Mouse (Mus musculus) 416B (cell line): ENCODE data around the gene Nrgn.

Source experiments
- DNase-seq: peaks from one replicate; pipeline ENCODE4 v3.0.0; 2011; ENCODE audit warnings: low read depth

The Nrgn gene

GRCm38 (mm10) chr9:37552536-37553293, at the start of gene Nrgn:
Gene Nrgn, minus strand, starts transcription at chr9:37552904.
- peak; percentile 91 for DNase-seq

GRCm38 (mm10) chr9:37600538-37601205, 48.0 kb upstream of the Nrgn start:
- DNase-seq: no peak

GRCm38 (mm10) chr9:37598637-37599036, 45.9 kb upstream of the Nrgn start:
- DNase-seq: peak; percentile 73

- peak; percentile 37 for DNase-seq
Observed at GRCm38 (mm10) chr9:37595570-37595969, 42.9 kb upstream of the Nrgn start.

- DNase-seq: no peak
Observed at GRCm38 (mm10) chr9:37593690-37594089, 41.0 kb upstream of the Nrgn start.

- peak; percentile 51 for DNase-seq
Observed at GRCm38 (mm10) chr9:37592633-37593032, 39.9 kb upstream of the Nrgn start.

- no peak for DNase-seq
Observed at GRCm38 (mm10) chr9:37592025-37592424, 39.3 kb upstream of the Nrgn start.

- DNase-seq: no peak
Observed at GRCm38 (mm10) chr9:37590381-37590780, 37.7 kb upstream of the Nrgn start.

GRCm38 (mm10) chr9:37586718-37587117, 34.0 kb upstream of the Nrgn start:
- DNase-seq: no peak

- no peak for DNase-seq
Observed at GRCm38 (mm10) chr9:37583594-37583993, 30.9 kb upstream of the Nrgn start.

- peak; percentile 49 for DNase-seq
Observed at GRCm38 (mm10) chr9:37576436-37576930, 23.8 kb upstream of the Nrgn start.

GRCm38 (mm10) chr9:37572204-37572876, 19.6 kb upstream of the Nrgn start:
- peak; percentile 42 for DNase-seq

GRCm38 (mm10) chr9:37569231-37569835, 16.6 kb upstream of the Nrgn start:
- peak; percentile 51 for DNase-seq

- no peak for DNase-seq
Observed at GRCm38 (mm10) chr9:37568605-37569214, 16.0 kb upstream of the Nrgn start.

- DNase-seq: peak; percentile 69
Observed at GRCm38 (mm10) chr9:37567892-37568604, 15.3 kb upstream of the Nrgn start.

GRCm38 (mm10) chr9:37567454-37567853, 14.8 kb upstream of the Nrgn start:
- DNase-seq: no peak

- no peak for DNase-seq
Observed at GRCm38 (mm10) chr9:37567019-37567418, 14.3 kb upstream of the Nrgn start.

GRCm38 (mm10) chr9:37563805-37564204, 11.1 kb upstream of the Nrgn start:
- no peak for DNase-seq

- no peak for DNase-seq
Observed at GRCm38 (mm10) chr9:37560617-37561016, 7.9 kb upstream of the Nrgn start.

- DNase-seq: no peak
Observed at GRCm38 (mm10) chr9:37556366-37556765, 3.7 kb upstream of the Nrgn start.
